Mouse (Mus musculus) gastrocnemius, postnatal 36 days (tissue): ENCODE measurements around the gene Josd1. TPM values are rescaled to one million over a fixed set of nuclear protein-coding genes. Genes with fewer than 3 reads are reported as not detected.

Source experiments
- DNase-seq, 2 experiments: peaks; one replicate each; pipeline ENCODE4 v3.0.0; 2022
- intact Hi-C: fragments of 180-260 bp; cut with DNase I; formaldehyde crosslinking; loops from one replicate; pipeline ENCODE4 v1.15.1; 2025
- long read RNA-seq, 2 experiments: library from polyadenylated mRNA; stranded (forward); transcript quantifications; one replicate each; pipeline ENCODE4 v2.0.0; 2021
- total RNA-seq, 2 experiments: library from RNA; stranded (reverse); gene quantifications; 2 replicates each; pipeline ENCODE4 v1.2.3; 2021

The Josd1 gene
- total RNA-seq: 10 to 100 TPM; 12.1 to 13.3 TPM
- long read RNA-seq, experiment 1, partial matches to known transcripts: 8 of 12 reads
- long read RNA-seq, experiment 1, other reads (novel, unspliced or antisense): 0 of 12 reads
- long read RNA-seq, experiment 2, partial matches to known transcripts: 0 of 5 reads
- long read RNA-seq, experiment 2, other reads (novel, unspliced or antisense): 5 of 5 reads

- intact Hi-C loops: no loop called here
Measured at GRCm38 (mm10) chr15:79687646-79688267, at the start of gene Josd1. Gene Josd1 (minus strand): TSS chr15:79687919.

GRCm38 (mm10) chr15:79734311-79734710 is 46.6 kb upstream of the Josd1 start:
- peak in 1 of 2 experiments; percentile 50 for DNase-seq

More at GRCm38 (mm10) chr15:79687646-79688267, at the start of gene Josd1:
- DNase-seq: peak; percentile 94 to 98

GRCm38 (mm10) chr15:79733640-79734039 is 45.9 kb upstream of the Josd1 start:
- intact Hi-C loops: no loop called here
- no peak for DNase-seq

More at GRCm38 (mm10) chr15:79734311-79734710, 46.6 kb upstream of the Josd1 start:
- intact Hi-C loops: no loop called here

- intact Hi-C loops: no loop called here
- DNase-seq: peak in 1 of 2 experiments; percentile 35
Measured at GRCm38 (mm10) chr15:79733192-79733591, 45.5 kb upstream of the Josd1 start.

GRCm38 (mm10) chr15:79731554-79731953 is 43.8 kb upstream of the Josd1 start:
- intact Hi-C loops: no loop called here
- DNase-seq: no peak

DNA sequence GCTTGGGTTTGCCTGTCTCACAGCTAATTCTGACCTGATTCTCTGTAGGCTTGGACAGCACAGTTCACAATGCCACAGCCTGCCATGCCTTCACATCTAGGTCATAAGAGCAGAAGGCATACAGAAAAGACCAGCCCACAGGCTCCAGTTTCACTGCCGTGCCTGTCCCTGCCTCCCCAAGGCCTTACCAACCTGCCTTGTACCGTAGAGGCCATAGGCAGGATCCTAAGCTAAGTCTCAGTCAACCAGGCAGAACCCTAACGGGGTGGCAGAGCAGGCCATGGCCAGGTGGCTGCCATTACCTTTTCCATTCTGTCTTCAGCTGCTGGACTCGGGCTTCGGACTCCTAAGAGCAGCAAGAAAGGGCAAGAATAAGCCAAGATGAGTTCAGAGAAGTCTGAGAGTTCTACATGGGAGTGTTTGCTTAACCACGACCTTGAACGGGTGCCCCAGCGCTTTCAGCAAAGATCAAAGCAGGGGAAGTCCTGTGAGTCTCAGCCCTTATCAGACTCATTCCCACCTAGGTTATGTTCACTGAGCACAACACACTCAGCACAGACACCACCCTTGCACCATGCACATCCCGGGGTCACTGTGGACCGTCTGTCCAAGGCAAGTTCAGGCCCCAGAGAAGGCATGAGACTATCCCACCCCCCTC is 41.1 kb upstream of the Josd1 start:
- intact Hi-C loops: no loop called here
- no peak for DNase-seq

- no peak for DNase-seq
- intact Hi-C loops: no loop called here
Measured at GRCm38 (mm10) chr15:79728311-79728710, 40.6 kb upstream of the Josd1 start.

- intact Hi-C loops: no loop called here
Measured at GRCm38 (mm10) chr15:79727840-79728239, 40.1 kb upstream of the Josd1 start.

GRCm38 (mm10) chr15:79725190-79725789 is 37.6 kb upstream of the Josd1 start:
- no peak for DNase-seq
- intact Hi-C loops: no loop called here

More at GRCm38 (mm10) chr15:79727840-79728239, 40.1 kb upstream of the Josd1 start:
- DNase-seq: no peak

- intact Hi-C loops: no loop called here
- peak; percentile 33 to 39 for DNase-seq
Measured at GRCm38 (mm10) chr15:79723439-79723838, 35.7 kb upstream of the Josd1 start.

- intact Hi-C loops: no loop called here
Measured at GRCm38 (mm10) chr15:79720796-79721195, 33.1 kb upstream of the Josd1 start.

GRCm38 (mm10) chr15:79720267-79720666 is 32.5 kb upstream of the Josd1 start:
- DNase-seq: no peak
- intact Hi-C loops: no loop called here

More at GRCm38 (mm10) chr15:79720796-79721195, 33.1 kb upstream of the Josd1 start:
- no peak for DNase-seq

- no peak for DNase-seq
- intact Hi-C loops: no loop called here
Measured at GRCm38 (mm10) chr15:79716710-79717109, 29.0 kb upstream of the Josd1 start.

- no peak for DNase-seq
- intact Hi-C loops: no loop called here
Measured at GRCm38 (mm10) chr15:79715646-79716045, 27.9 kb upstream of the Josd1 start.

GRCm38 (mm10) chr15:79708229-79708822 is 20.6 kb upstream of the Josd1 start:
- intact Hi-C loops: no loop called here
- no peak for DNase-seq

DNA sequence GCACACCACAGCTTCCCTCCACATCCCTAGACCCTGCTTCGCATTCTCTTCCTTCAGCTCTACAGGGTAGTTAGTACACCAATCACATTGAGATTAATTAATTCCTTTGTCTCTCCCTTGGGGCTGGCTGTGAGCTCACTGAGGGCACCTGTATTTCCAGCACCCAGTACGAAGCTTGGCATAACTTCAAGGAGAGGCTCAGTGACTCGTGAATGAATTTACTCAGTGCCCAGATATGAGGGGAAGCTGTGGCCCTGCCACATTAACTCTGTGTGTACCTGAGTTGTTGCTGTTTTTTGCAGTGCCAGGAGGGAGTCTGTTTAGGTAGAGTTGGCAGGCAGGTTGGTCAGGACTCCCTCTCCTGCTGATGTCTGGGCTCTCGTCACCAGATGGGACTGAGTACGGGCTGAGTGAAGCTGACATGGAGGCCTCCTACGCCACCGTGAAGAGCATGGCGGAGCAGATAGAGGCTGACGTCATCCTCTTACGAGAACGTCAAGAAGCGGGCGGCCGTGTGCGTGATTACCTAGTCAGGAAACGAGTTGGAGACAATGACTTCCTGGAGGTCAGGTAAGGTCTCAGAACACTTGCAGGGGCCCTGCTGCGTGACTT is 19.0 kb upstream of the Josd1 start:
- intact Hi-C loops: no loop called here
- DNase-seq: no peak

DNA sequence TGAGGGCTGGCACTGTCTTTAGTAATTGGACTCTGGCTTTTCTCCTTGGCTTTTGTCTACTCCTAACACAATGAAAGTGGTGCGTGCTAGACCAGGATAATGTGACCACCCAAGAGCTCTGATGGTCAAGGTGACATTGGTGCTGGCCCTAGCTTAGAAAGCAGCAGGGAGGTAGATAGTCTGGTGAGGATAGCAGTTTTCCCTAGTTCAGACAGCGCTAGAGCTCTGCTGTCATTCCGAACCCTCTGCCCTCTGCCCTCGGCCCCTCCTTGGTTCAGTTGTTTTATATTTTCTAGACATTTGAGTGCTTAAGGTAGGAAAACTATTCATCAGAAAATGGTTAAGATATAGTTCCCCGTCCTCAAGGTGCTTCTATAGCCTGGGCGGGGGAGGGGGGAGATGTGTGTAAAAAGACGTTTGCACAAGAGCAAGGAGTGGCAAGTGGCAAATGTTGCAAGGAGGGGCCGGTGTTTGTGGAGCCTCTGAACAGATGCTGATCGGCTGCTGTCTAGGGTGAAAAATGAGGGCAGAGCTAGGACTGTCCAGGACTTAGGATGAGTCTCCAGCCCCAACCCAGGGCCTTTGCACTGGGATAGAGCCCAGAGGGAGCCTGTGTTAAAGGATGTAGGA is 10.0 kb upstream of the Josd1 start:
- intact Hi-C loops: no loop called here
- no peak for DNase-seq

DNA sequence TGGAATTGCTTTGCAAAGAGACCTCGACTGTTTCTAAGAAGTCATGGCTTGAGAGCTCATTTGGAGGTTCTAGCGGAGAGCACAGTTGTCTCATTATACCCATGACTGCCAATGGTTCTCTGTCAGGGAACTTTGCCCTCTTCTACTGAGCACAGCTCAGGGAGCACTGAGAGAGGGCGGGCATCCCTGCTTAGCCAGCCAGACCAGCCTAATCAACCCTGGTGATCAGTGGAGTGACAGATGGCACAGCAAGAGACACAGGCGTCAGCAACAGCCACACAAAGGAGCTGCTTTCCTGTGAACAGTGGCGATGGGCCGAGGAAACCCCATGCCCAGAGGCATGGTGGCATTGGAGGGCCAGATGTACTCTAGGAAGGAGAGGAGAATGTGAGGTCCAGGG is 9.3 kb upstream of the Josd1 start:
- intact Hi-C loops: no loop called here
- no peak for DNase-seq

- intact Hi-C loops: no loop called here
- no peak for DNase-seq
Measured at GRCm38 (mm10) chr15:79696508-79696907, 8.8 kb upstream of the Josd1 start.

DNA sequence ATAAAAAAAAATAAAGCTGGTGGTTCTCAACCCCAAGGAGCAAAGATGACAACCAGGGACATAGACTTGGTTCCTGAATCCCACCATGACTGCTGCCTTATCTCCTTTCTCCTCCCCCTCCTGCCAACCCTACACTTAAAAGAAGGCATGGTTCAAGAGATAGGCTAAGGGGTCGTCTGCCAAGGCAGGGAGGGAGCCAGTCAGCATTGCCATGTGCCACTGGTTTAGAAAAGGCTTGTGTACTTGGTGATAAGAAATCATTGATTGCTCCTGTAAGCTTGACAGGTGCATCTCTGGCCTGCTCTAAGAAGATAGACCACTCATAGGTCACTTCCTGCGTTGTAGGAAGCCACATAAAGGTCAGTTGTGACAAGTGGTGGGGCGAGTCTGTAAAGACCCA is 7.8 kb upstream of the Josd1 start:
- DNase-seq: no peak
- intact Hi-C loops: no loop called here
